Mouse (Mus musculus): ENCODE data around the gene Actr5. TPM values are rescaled to one million over a fixed set of nuclear protein-coding genes. Genes with fewer than 3 reads are reported as not detected.

The Actr5 gene
- total RNA-seq, 2 experiments from 2014 or later, result 15.6 to 21.6 TPM

DNA sequence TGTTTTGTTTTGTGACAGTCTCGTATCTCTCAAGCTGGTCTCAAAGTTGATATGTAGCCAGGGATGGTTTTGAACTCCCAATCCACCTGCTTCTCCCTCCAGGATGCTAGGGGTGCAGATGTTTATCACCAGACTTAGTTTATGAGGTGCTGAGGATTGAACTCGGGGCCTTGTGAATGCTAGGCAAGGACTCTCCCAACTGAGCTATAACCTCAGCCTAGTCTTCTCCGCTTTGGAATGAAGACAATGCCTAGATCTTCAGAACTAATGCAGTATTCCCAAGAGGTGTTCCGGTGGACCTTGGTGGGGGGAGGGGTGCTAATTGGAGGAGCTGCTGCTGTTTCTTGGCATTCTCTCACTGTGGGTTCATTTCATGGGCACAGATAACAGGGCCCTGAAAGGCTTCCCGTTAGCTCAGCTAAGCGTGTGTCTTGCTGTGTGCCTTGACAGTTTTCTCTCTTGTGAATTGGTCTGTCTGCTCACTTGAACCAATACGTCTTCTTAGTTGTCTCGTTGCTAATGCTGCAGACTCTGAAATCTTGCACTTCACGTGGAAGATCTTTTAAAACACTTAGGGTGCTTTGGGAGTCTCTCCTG lies 59.7 kb downstream of the Actr5 start:
- no peak for ATAC-seq (replicated peaks; ENCODE audit: poor library complexity, severe bottlenecking)

DNA sequence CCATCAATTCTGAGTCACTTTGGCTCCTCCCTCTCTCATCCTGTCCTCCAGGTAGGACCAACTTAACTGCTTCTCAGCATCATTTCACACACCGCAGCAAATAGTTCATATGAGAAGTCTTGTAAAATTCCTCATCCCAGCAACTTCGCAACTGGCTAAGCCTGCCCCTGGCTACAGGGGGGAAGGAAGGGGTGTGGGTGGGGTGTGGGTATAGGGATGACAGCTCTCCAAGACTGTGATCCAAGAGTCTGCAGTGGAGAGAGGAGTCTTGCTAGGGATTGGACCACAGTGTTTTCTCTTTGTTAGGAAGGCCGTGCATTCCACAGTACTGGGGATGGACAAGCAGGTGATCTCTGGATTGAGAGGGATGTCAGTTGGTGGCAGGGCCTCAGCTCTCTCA lies 60.2 kb downstream of the Actr5 start:
- ATAC-seq (replicated peaks; ENCODE audit: poor library complexity, severe bottlenecking), result no peak

DNA sequence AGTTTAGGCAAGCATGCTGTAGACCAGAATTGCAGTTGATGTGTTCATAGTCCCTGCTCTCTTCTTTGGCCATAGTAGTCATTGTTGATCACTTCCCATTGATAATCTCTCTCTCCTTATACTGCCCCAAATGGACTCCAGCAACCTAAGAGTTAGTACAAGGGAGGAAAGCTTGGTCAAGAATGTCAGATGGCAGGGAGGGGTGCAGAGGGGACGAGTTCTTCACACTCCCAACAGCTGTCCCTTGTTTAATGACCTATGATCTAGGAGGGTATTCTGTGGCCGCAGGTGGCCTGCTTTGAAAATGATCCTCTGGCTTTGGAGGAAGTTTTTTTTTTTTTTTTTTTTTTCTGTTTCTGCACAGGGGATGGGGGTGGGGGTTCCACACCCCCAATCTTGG lies 61.7 kb downstream of the Actr5 start:
- ATAC-seq (replicated peaks; ENCODE audit: poor library complexity, severe bottlenecking), result no peak

DNA sequence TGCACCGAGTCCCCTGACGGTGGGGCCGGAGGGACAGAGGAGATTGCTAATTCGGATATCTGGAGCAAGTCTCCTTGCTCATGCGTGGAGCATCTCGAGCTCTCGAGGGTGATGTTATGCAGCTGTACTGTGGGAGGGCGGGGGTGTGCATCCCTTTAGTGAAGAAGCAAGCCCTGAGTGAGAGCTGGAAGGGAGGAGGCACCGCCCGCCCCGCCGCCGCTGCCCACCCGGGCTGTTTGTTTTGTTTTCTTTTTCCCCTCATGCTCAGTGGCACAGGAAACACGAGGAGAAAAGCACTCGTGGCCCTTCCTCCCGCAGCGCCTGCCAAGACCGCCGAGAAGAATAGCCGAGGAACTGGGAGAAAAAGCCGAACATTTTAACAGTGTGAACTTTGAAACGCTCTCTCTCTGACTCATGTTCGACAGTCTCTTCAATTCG lies 63.1 kb downstream of the Actr5 start:
- 0 out of 2 replicates have a peak, but pooled peaks have one; percentile 9 for ATAC-seq (replicated peaks; ENCODE audit: poor library complexity, severe bottlenecking)

Other genes starting within 250 kb of the Actr5 start
- gene Snhg11, start 249.2 kb upstream of the Actr5 start, total RNA-seq (2014; fragmentation: Nextera tagmentation), result 0.04 TPM in 1 of 2 replicates, not detected in the other
- 0.21 TPM in 1 of 2 replicates, not detected in the other for gene Snhg11, start 249.2 kb upstream of the Actr5 start, total RNA-seq (2017)
- gene Ralgapb, start 215.0 kb upstream of the Actr5 start, total RNA-seq (2014; fragmentation: Nextera tagmentation), result 24.0 and 54.0 TPM in 2 replicates
- gene Ralgapb, start 215.0 kb upstream of the Actr5 start, total RNA-seq (2017), result 25.8 and 32.1 TPM in 2 replicates
- gene Adig, start 122.3 kb upstream of the Actr5 start, total RNA-seq (2014; fragmentation: Nextera tagmentation), result not detected in 2 replicates
- gene Adig, start 122.3 kb upstream of the Actr5 start, total RNA-seq (2017), result not detected in 2 replicates
- gene Arhgap40, start 112.1 kb upstream of the Actr5 start, total RNA-seq (2014; fragmentation: Nextera tagmentation), result not detected in 2 replicates
- 2.9 TPM in 1 of 2 replicates, not detected in the other for gene Arhgap40, start 112.1 kb upstream of the Actr5 start, total RNA-seq (2017)
- not detected in 2 replicates for gene Slc32a1, start 14.1 kb upstream of the Actr5 start, total RNA-seq (2014; fragmentation: Nextera tagmentation)
- not detected in 2 replicates for gene Slc32a1, start 14.1 kb upstream of the Actr5 start, total RNA-seq (2017)
- 0.21 TPM in 1 of 2 replicates, not detected in the other for gene Ppp1r16b, start 40.5 kb downstream of the Actr5 start, total RNA-seq (2014; fragmentation: Nextera tagmentation)
- gene Ppp1r16b, start 40.5 kb downstream of the Actr5 start, total RNA-seq (2017), result 0.31 TPM in 1 of 2 replicates, not detected in the other
- gene Fam83d, start 143.2 kb downstream of the Actr5 start, total RNA-seq (2014; fragmentation: Nextera tagmentation), result 2.2 and 2.4 TPM in 2 replicates
- gene Fam83d, start 143.2 kb downstream of the Actr5 start, total RNA-seq (2017), result 7.4 and 10.0 TPM in 2 replicates
- 17.0 and 20.9 TPM in 2 replicates for gene Dhx35, start 169.9 kb downstream of the Actr5 start, total RNA-seq (2014; fragmentation: Nextera tagmentation)
- 14.3 and 22.0 TPM in 2 replicates for gene Dhx35, start 169.9 kb downstream of the Actr5 start, total RNA-seq (2017)

Data from granulocyte monocyte progenitor cell, adult 5-6 weeks (primary cell).